Mouse (Mus musculus): ENCODE measurements around the gene BC051665. TPM values are rescaled to one million over a fixed set of nuclear protein-coding genes. Genes with fewer than 3 reads are reported as not detected.

Gene BC051665
- polyA plus RNA-seq (2015; fragmentation: Nextera tagmentation; extraction: Ambion mirVana) = not detected in 2 replicates

GRCm38 (mm10) chr13:60786264-60786663 is at the start of gene BC051665:
TSS of gene BC051665 (minus strand) at chr13:60786364.
- H3K27ac ChIP-seq (ENCODE audit: low read length) = no peak within 1 kb of the TSS
- no peak within 1 kb of the TSS for H3K4me2 ChIP-seq (ENCODE audit: low read depth, low read length)
- no peak within 1 kb of the TSS for H3K4me3 ChIP-seq (replicated peaks; ENCODE audit: low read length)
- H3K9ac ChIP-seq (ENCODE audit: low read length) = no peak within 1 kb of the TSS
- H3K4me1 ChIP-seq (ENCODE audit: control insufficient read depth, insufficient read depth, low read length) = no peaks in the 10 kb centered on the region
- no peaks in the 10 kb centered on the region for H3K9me3 ChIP-seq (replicated peaks; ENCODE audit: control insufficient read depth, low read length)
- H3K36me3 ChIP-seq (ENCODE audit: control insufficient read depth, insufficient read depth, low read length) = no peaks in the 10 kb centered on the region
- no peaks in the 10 kb centered on the region for H3K27me3 ChIP-seq (ENCODE audit: control insufficient read depth, insufficient read depth, low read length)
- ATAC-seq (ENCODE audit: insufficient read depth, low FRiP score) = no peak

- H3K9me3 ChIP-seq (replicated peaks; ENCODE audit: control insufficient read depth, low read length) = no peaks in the 10 kb centered on the region
Observed at GRCm38 (mm10) chr13:60826052-60826451, 39.9 kb upstream of the BC051665 start.

GRCm38 (mm10) chr13:60820486-60821175 is 34.5 kb upstream of the BC051665 start:
- Histone ChIP-seq H3K27me3 (ENCODE audit: control insufficient read depth, insufficient read depth, low read length) (no peaks in the 10 kb centered on the region), H3K27ac (ENCODE audit: low read length) (no peak overlapping the region), H3K36me3 (ENCODE audit: control insufficient read depth, insufficient read depth, low read length) (no peaks in the 10 kb centered on the region), H3K4me1 (ENCODE audit: control insufficient read depth, insufficient read depth, low read length) (no peaks in the 10 kb centered on the region), H3K9ac (ENCODE audit: low read length) (no peak overlapping the region), H3K4me3 (replicated peaks; ENCODE audit: low read length) (no peak overlapping the region), H3K4me2 (ENCODE audit: low read depth, low read length) (no peak overlapping the region), H3K9me3 (replicated peaks; ENCODE audit: control insufficient read depth, low read length) (no peaks in the 10 kb centered on the region)
- no peak for ATAC-seq (ENCODE audit: insufficient read depth, low FRiP score)
- whole genome bisulfite sequencing = 57% methylated on average over 3 of the region's 3 CpGs

More at GRCm38 (mm10) chr13:60826052-60826451, 39.9 kb upstream of the BC051665 start:
- no peak overlapping the region for H3K9ac ChIP-seq (ENCODE audit: low read length)
- no peaks in the 10 kb centered on the region for H3K27me3 ChIP-seq (ENCODE audit: control insufficient read depth, insufficient read depth, low read length)
- no peak for ATAC-seq (ENCODE audit: insufficient read depth, low FRiP score)
- WGBS = 59% methylated on average over 3 of the region's 3 CpGs
- no peak overlapping the region for H3K4me2 ChIP-seq (ENCODE audit: low read depth, low read length)
- no peaks in the 10 kb centered on the region for H3K4me1 ChIP-seq (ENCODE audit: control insufficient read depth, insufficient read depth, low read length)
- no peak overlapping the region for H3K27ac ChIP-seq (ENCODE audit: low read length)
- H3K36me3 ChIP-seq (ENCODE audit: control insufficient read depth, insufficient read depth, low read length) = no peaks in the 10 kb centered on the region
- H3K4me3 ChIP-seq (replicated peaks; ENCODE audit: low read length) = no peak overlapping the region

- WGBS = 7% methylated on average over 7 of the region's 7 CpGs
- H3K4me1 ChIP-seq (ENCODE audit: control insufficient read depth, insufficient read depth, low read length) = no peaks in the 10 kb centered on the region
- no peaks in the 10 kb centered on the region for H3K36me3 ChIP-seq (ENCODE audit: control insufficient read depth, insufficient read depth, low read length)
- ATAC-seq (ENCODE audit: insufficient read depth, low FRiP score) = no peak
- no peak overlapping the region for H3K4me2 ChIP-seq (ENCODE audit: low read depth, low read length)
- H3K27me3 ChIP-seq (ENCODE audit: control insufficient read depth, insufficient read depth, low read length) = no peaks in the 10 kb centered on the region
- no peaks in the 10 kb centered on the region for H3K9me3 ChIP-seq (replicated peaks; ENCODE audit: control insufficient read depth, low read length)
- H3K9ac ChIP-seq (ENCODE audit: low read length) = no peak overlapping the region
- no peak overlapping the region for H3K4me3 ChIP-seq (replicated peaks; ENCODE audit: low read length)
- no peak overlapping the region for H3K27ac ChIP-seq (ENCODE audit: low read length)
Observed at GRCm38 (mm10) chr13:60819469-60819868, 33.3 kb upstream of the BC051665 start.

GRCm38 (mm10) chr13:60813722-60814121 is 27.6 kb upstream of the BC051665 start:
- H3K27me3 ChIP-seq (ENCODE audit: control insufficient read depth, insufficient read depth, low read length) = no peaks in the 10 kb centered on the region
- no peak overlapping the region for H3K9ac ChIP-seq (ENCODE audit: low read length)
- H3K9me3 ChIP-seq (replicated peaks; ENCODE audit: control insufficient read depth, low read length) = no peaks in the 10 kb centered on the region
- H3K4me2 ChIP-seq (ENCODE audit: low read depth, low read length) = no peak overlapping the region
- H3K36me3 ChIP-seq (ENCODE audit: control insufficient read depth, insufficient read depth, low read length) = no peaks in the 10 kb centered on the region
- no peak overlapping the region for H3K4me3 ChIP-seq (replicated peaks; ENCODE audit: low read length)
- no peaks in the 10 kb centered on the region for H3K4me1 ChIP-seq (ENCODE audit: control insufficient read depth, insufficient read depth, low read length)
- 60% methylated on average over 1 of the region's 1 CpGs for WGBS
- no peak for ATAC-seq (ENCODE audit: insufficient read depth, low FRiP score)
- H3K27ac ChIP-seq (ENCODE audit: low read length) = no peak overlapping the region

- Histone ChIP-seq H3K27ac (ENCODE audit: low read length) (no peak overlapping the region), H3K36me3 (ENCODE audit: control insufficient read depth, insufficient read depth, low read length) (no peaks in the 10 kb centered on the region), H3K4me2 (ENCODE audit: low read depth, low read length) (no peak overlapping the region), H3K9me3 (replicated peaks; ENCODE audit: control insufficient read depth, low read length) (no peaks in the 10 kb centered on the region), H3K4me1 (ENCODE audit: control insufficient read depth, insufficient read depth, low read length) (no peaks in the 10 kb centered on the region), H3K4me3 (replicated peaks; ENCODE audit: low read length) (no peak overlapping the region), H3K27me3 (ENCODE audit: control insufficient read depth, insufficient read depth, low read length) (no peaks in the 10 kb centered on the region), H3K9ac (ENCODE audit: low read length) (no peak overlapping the region)
- ATAC-seq (ENCODE audit: insufficient read depth, low FRiP score) = no peak
- WGBS = 54% methylated on average over 6 of the region's 6 CpGs
Observed at GRCm38 (mm10) chr13:60812768-60813167, 26.6 kb upstream of the BC051665 start.

GRCm38 (mm10) chr13:60809690-60810089 is 23.5 kb upstream of the BC051665 start:
- H3K36me3 ChIP-seq (ENCODE audit: control insufficient read depth, insufficient read depth, low read length) = no peaks in the 10 kb centered on the region
- H3K27me3 ChIP-seq (ENCODE audit: control insufficient read depth, insufficient read depth, low read length) = no peaks in the 10 kb centered on the region
- no peak overlapping the region for H3K9ac ChIP-seq (ENCODE audit: low read length)
- WGBS = 60% methylated on average over 2 of the region's 2 CpGs
- H3K4me3 ChIP-seq (replicated peaks; ENCODE audit: low read length) = no peak overlapping the region
- no peaks in the 10 kb centered on the region for H3K9me3 ChIP-seq (replicated peaks; ENCODE audit: control insufficient read depth, low read length)
- H3K4me2 ChIP-seq (ENCODE audit: low read depth, low read length) = no peak overlapping the region
- ATAC-seq (ENCODE audit: insufficient read depth, low FRiP score) = no peak
- H3K4me1 ChIP-seq (ENCODE audit: control insufficient read depth, insufficient read depth, low read length) = no peaks in the 10 kb centered on the region
- no peak overlapping the region for H3K27ac ChIP-seq (ENCODE audit: low read length)

- no peak within 1 kb of the TSS for H3K4me2 ChIP-seq (ENCODE audit: low read depth, low read length)
- H3K36me3 ChIP-seq (ENCODE audit: control insufficient read depth, insufficient read depth, low read length) = no peaks in the 10 kb centered on the region
- no peaks in the 10 kb centered on the region for H3K4me1 ChIP-seq (ENCODE audit: control insufficient read depth, insufficient read depth, low read length)
- H3K4me3 ChIP-seq (replicated peaks; ENCODE audit: low read length) = no peak within 1 kb of the TSS
- 52% methylated on average over 1 of the region's 1 CpGs for WGBS
- H3K9ac ChIP-seq (ENCODE audit: low read length) = no peak within 1 kb of the TSS
- no peak for ATAC-seq (ENCODE audit: insufficient read depth, low FRiP score)
- no peaks in the 10 kb centered on the region for H3K9me3 ChIP-seq (replicated peaks; ENCODE audit: control insufficient read depth, low read length)
- H3K27ac ChIP-seq (ENCODE audit: low read length) = no peak within 1 kb of the TSS
- H3K27me3 ChIP-seq (ENCODE audit: control insufficient read depth, insufficient read depth, low read length) = no peaks in the 10 kb centered on the region
Observed at GRCm38 (mm10) chr13:60802749-60803148, 16.6 kb upstream of the BC051665 start, which contains the start of gene Ctsll3. TSS of gene Ctsll3 (minus strand) at chr13:60802849.

GRCm38 (mm10) chr13:60789466-60789865 is 3.3 kb upstream of the BC051665 start:
- no peak overlapping the region for H3K27ac ChIP-seq (ENCODE audit: low read length)
- no peaks in the 10 kb centered on the region for H3K4me1 ChIP-seq (ENCODE audit: control insufficient read depth, insufficient read depth, low read length)
- H3K4me3 ChIP-seq (replicated peaks; ENCODE audit: low read length) = no peak overlapping the region
- 67% methylated on average over 1 of the region's 1 CpGs for WGBS
- no peaks in the 10 kb centered on the region for H3K27me3 ChIP-seq (ENCODE audit: control insufficient read depth, insufficient read depth, low read length)
- no peaks in the 10 kb centered on the region for H3K9me3 ChIP-seq (replicated peaks; ENCODE audit: control insufficient read depth, low read length)
- no peak overlapping the region for H3K4me2 ChIP-seq (ENCODE audit: low read depth, low read length)
- H3K9ac ChIP-seq (ENCODE audit: low read length) = no peak overlapping the region
- no peaks in the 10 kb centered on the region for H3K36me3 ChIP-seq (ENCODE audit: control insufficient read depth, insufficient read depth, low read length)
- ATAC-seq (ENCODE audit: insufficient read depth, low FRiP score) = no peak
